Mouse (Mus musculus) yolk sac, embryonic 10.5 days (tissue): ENCODE measurements around the gene Ciart.
"Not testable (repeated sequence)": the region's sequence is repeated elsewhere in the genome, so short reads cannot be mapped to it uniquely, and the experiment has no call there.

ENCODE experiments used
- DNase-seq: peaks from one replicate; pipeline ENCODE4 v3.0.0-alpha.2; 2017; ENCODE audit warnings: low spot score

Ciart gene

GRCm38 (mm10) chr3:95901616-95902372, 19.7 kb upstream of the Ciart start:
- no peak for DNase-seq

- no peak for DNase-seq
Observed at GRCm38 (mm10) chr3:95899800-95900524, 17.9 kb upstream of the Ciart start.

DNA sequence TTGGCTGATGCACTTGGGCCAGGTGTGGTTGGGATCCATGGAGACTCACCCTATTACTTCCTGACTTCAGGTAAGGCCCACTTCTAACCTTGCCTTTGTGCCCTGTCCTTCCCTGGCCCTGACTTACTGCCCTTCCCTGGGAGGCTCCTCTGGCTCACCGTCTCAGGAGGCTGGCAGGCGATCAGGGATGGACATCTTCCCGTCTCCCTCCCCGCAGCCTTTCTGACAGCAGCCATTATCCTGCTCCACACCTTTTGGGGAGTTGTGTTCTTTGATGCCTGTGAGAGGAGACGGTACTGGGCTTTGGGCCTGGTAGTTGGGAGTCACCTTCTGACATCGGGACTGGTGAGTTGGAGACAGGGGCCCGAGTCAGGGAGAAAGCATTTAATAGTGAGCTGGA, 13.4 kb upstream of the Ciart start:
- DNase-seq = not testable (repeated sequence)

- peak; percentile 70 for DNase-seq
Observed at GRCm38 (mm10) chr3:95894317-95895160, 12.5 kb upstream of the Ciart start.

- DNase-seq = peak; percentile 98
Observed at GRCm38 (mm10) chr3:95893606-95894316, 11.7 kb upstream of the Ciart start, which contains the start of gene Aph1a. Gene Aph1a (plus strand): TSS chr3:95893969.

- DNase-seq = no peak
Observed at GRCm38 (mm10) chr3:95893126-95893525, 11.1 kb upstream of the Ciart start.

DNA sequence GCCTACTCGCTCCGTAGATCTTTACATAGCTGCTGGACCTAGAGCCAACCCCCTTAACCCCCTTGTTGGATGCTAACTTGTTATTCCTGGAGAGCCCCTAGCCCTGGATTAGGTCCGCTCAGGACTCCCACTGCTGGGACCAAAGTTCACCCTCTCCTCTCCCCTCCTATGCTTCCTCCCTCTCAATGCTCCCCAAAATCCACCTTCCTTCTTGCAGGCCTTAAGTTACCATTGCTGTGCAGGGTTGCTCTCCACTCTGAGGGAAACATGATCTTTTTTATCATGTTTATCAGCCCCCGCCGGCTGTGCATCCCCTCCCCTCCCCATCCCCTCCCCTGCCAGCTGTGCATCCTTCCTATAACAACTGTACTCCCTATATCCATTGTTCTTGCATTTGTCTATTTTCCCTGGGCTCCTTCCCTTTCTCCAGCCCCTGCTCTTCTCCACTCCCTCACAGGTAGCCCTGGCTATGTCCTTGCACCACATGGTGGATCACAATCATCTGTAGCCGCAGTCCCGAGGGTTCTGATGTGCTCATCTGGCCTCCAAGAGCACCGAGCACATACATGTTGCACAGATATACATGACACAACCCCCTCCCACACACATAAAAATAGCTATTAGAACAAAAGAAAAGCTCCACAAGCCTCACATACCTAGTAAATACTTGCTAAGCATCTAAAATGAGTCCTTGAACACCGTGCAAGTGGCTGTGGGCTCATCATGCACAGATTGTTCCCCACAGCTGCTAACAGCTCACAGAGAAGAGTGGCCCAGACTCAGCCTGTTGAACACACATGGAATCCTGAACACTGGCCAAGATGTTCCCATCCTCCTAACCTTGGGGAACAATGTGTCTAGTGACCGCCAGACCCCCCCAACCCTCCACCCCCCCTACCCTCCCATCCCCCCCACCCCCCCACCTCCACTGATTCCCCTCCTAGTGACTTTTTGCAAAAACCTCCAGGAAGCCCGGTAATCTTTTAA, 10.3 kb upstream of the Ciart start:
- no peak for DNase-seq

- no peak for DNase-seq
Observed at GRCm38 (mm10) chr3:95891211-95892065, 9.4 kb upstream of the Ciart start, which contains the start of gene BC028528. Gene BC028528 (minus strand): TSS chr3:95892005.

- DNase-seq = no peak
Observed at GRCm38 (mm10) chr3:95889664-95890063, 7.6 kb upstream of the Ciart start.

DNA sequence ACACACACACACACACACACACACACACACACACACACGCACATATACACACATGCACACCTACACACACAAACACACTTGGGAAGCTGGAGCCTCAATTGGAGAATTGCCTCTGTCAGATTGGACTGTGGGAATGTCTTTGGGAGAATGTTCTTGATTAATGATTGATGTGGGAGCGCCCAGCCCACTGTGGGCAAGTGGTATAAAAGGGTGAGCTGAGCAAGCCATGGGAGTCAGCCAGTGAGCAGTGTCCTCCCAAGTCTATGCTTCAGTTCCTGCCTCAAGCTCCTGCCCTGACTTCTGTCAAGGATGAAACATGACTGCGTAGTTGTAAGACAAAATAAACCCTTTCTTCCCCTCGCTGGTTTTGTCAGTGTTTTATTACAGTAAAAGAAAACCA, 5.5 kb upstream of the Ciart start:
- DNase-seq = no peak

- peak; percentile 59 for DNase-seq
Observed at GRCm38 (mm10) chr3:95884400-95884799, 2.3 kb upstream of the Ciart start.

GRCm38 (mm10) chr3:95882816-95883425, 870 bp upstream of the Ciart start:
- peak; percentile 70 for DNase-seq

GRCm38 (mm10) chr3:95879063-95879462, 3.0 kb downstream of the Ciart start:
- no peak for DNase-seq

DNA sequence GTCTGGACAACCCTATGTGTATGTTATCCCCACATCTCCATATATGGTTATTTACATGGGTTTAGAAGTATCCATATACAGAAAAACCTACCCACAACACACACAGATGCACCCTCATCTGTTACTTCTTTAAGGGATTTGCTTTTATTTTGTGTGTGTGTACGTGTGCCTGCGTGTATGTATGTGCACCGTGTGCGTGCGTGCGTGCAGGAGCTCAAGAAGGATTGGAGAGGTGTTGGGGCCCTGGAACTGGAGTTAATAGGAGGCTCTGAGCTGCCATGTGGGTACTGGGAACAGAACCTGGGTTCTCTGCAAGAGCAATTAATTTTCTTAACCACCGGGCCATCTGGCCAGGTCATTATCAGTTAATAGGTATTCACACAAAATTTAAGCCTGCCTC, 10.0 kb downstream of the Ciart start:
- DNase-seq = no peak

DNA sequence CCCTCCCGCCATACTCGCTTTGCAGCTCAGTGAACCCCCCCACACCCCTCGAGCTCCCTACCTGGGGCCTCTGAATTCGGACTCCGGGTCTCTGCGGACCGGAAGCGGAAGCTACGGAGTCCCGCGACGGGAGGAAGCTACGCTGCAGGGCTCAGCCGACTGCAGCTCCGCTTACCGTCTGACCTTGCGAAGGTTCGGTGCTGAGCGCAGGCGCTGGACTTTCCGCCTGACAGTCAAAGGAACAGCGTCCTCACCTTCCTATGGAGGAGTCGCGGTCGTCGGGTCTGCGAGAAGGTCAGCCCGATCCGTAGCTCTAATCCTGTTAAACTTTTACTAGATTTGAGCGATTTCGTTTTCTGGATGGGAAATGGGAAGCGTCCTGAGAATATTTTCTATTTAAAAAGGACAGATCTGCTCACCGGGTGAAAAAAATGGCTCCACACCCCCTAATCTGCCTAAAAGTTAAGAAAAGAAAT, 10.6 kb downstream of the Ciart start, which contains the start of gene Mrps21:
Gene Mrps21, minus strand, starts transcription at position 128 of the 476 bp plus-strand sequence.
- DNase-seq = peak; percentile 90

DNA sequence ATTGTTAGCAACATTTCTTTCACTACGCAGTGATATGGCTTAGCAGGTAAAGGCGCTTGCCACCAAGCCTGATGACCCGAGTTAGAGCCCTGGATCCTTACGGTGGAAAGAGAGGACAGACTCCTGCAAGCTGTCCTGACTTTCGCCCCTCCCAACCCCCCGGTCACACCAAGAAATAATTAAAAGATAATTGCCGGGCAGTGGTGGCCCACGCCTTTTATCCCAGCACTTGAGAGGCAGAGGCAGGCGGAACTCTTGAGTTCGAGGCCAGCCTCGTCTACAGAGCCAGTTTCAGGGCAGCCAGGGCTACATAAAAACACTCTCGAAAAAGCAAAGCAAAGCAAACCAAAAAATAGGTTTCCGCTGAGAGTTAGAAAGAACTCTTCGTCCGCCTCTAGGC, 11.1 kb downstream of the Ciart start:
- DNase-seq = no peak

DNA sequence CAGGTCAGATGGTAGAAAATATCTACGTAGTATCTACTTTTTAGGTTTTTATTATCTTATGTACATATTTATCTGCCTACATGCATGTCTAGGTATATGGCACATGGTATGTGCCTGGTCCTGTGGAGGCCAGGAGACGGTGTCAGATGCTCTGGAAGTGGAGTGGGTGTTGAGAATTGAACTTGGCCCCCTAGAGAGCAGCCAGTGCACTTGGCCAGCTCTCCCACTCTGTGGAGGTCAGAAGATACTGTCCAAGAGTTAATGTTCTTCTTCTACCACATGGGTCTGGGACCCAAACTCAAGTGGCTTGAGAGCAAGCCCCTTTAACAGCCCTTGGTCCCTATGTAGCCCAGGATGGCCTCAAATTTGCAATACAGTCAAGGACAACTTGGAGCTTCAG, 14.6 kb downstream of the Ciart start:
- no peak for DNase-seq

GRCm38 (mm10) chr3:95866071-95866470, 16.0 kb downstream of the Ciart start:
- DNase-seq = no peak

DNA sequence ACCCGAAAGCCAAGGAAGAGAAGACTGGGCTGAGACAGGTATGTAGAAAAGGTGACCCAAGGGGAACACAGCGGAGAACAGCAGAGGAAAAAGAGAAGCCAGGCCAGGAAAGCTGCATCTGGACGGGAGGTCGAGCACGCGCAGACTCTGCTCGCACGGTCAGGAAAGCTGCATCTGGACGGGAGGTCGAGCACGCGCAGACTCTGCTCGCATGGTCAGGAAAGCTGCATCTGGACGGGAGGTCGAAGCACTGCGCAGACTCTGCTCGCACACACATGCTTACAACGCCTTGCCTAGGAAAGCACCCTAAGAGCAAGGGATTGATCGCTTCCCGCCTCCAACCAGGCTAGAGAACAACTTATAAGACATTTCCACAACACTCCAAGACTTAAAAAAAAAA, 16.5 kb downstream of the Ciart start:
- no peak for DNase-seq
